Mouse (Mus musculus): ENCODE measurements around the gene Syn2. TPM values are rescaled to one million over a fixed set of nuclear protein-coding genes. Genes with fewer than 3 reads are reported as not detected.

The Syn2 gene
- polyA plus RNA-seq, 1 experiment: 11.9 TPM

DNA sequence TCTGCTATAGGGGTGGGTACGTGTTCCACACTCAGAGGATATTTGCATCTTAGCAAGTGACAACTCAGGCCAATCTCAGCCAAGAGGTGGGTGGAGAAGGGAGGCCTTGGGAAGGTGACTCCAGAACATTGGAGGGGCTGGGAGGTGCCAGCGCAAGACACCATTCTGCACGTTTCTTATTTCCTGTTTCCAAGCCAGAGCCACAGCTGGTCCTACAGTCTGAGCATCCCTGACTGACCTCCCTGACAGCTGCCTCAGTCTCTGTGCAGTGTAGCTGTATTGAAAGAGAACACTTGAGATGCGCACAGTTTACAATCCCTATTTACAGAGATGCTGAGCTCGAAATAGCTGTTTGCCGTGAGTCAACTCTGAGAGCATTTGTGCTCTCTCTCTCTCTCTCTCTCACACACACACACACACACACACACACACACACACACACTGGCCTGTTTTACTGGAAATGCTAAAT is 187.2 kb downstream of the Syn2 start:
- no peak for TF ChIP-seq POLR2A (IDR thresholded peaks at IDR 0.05; ENCODE audit: low read depth, low read length)
- TF ChIP-seq CTCF (conservative IDR thresholded peaks at IDR 0.05; ENCODE audit: insufficient read depth, insufficient read length, low read depth, low read length): no peak
- H3K4me1 ChIP-seq (ENCODE audit: control insufficient read depth, insufficient read depth, low read length): no peaks in the 10 kb centered on the region
- no peak overlapping the region for H3K27ac ChIP-seq (ENCODE audit: insufficient read depth, low read depth, low read length)
- WGBS: 64% methylated on average over 6 of the region's 6 CpGs
- DNase-seq: no peak
- H3K4me3 ChIP-seq (ENCODE audit: insufficient read depth, low read depth, low read length): no peak overlapping the region
- no peaks in the 10 kb centered on the region; the same call in 1 of the 2 replicates for H3K27me3 ChIP-seq (replicated peaks; ENCODE audit: control insufficient read depth, insufficient read depth, low read length)
- no peaks in the 10 kb centered on the region for H3K36me3 ChIP-seq (ENCODE audit: control insufficient read depth, insufficient read depth, low read length)

DNA sequence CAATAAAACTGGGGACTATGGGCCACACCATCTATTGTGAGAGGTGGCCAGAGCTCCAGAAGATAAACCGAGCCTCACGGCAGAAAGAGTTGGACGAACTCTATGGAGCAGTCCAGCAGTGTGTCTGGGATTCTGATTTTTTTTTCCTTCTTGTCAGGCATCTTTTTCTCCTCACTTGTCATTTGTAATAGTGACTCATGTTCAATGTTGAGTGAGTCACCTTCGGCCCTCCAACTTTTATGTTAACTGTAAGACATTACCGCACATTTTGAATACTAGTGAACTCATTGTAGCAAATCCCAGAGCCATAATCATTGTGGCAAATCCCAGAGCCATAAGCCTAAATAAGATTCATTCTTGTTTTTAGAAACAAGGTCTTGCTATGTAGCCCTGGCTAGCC is 188.3 kb downstream of the Syn2 start:
- WGBS: 90% methylated on average over 5 of the region's 5 CpGs
- TF ChIP-seq CTCF (conservative IDR thresholded peaks at IDR 0.05; ENCODE audit: insufficient read depth, insufficient read length, low read depth, low read length) (no peak), POLR2A (IDR thresholded peaks at IDR 0.05; ENCODE audit: low read depth, low read length) (no peak)
- DNase-seq: no peak
- H3K4me1 ChIP-seq (ENCODE audit: control insufficient read depth, insufficient read depth, low read length): no peaks in the 10 kb centered on the region
- no peaks in the 10 kb centered on the region; the same call in 1 of the 2 replicates for H3K27me3 ChIP-seq (replicated peaks; ENCODE audit: control insufficient read depth, insufficient read depth, low read length)
- H3K4me3 ChIP-seq (ENCODE audit: insufficient read depth, low read depth, low read length): no peak overlapping the region
- H3K36me3 ChIP-seq (ENCODE audit: control insufficient read depth, insufficient read depth, low read length): no peaks in the 10 kb centered on the region
- no peak overlapping the region for H3K27ac ChIP-seq (ENCODE audit: insufficient read depth, low read depth, low read length)

DNA sequence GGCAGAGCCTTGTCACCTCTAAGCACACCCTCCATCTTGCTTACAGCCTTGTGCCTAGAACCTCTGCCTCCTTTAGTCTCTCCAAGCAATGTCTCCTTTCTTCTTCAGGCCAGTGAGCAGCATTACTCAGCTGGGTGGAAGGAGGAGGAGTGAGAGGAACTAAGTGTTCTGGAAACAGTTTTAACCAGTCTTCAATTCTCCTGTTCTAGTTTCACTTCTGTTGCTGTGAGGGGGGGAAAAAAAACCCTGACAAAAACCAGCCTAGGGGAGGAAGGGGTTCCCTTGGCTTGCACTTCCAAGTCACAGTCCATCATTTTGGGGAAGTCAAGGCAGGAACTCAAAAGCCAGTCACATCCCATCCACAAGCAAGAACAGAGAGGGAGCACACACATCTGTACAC is 196.3 kb downstream of the Syn2 start:
- no peak overlapping the region for H3K4me3 ChIP-seq (ENCODE audit: insufficient read depth, low read depth, low read length)
- no peaks in the 10 kb centered on the region for H3K27me3 ChIP-seq (replicated peaks; ENCODE audit: control insufficient read depth, insufficient read depth, low read length)
- H3K27ac ChIP-seq (ENCODE audit: insufficient read depth, low read depth, low read length): no peak overlapping the region
- H3K36me3 ChIP-seq (ENCODE audit: control insufficient read depth, insufficient read depth, low read length): no peaks in the 10 kb centered on the region
- no peaks in the 10 kb centered on the region for H3K4me1 ChIP-seq (ENCODE audit: control insufficient read depth, insufficient read depth, low read length)
- TF ChIP-seq POLR2A (IDR thresholded peaks at IDR 0.05; ENCODE audit: low read depth, low read length) (no peak), CTCF (conservative IDR thresholded peaks at IDR 0.05; ENCODE audit: insufficient read depth, insufficient read length, low read depth, low read length) (no peak)
- DNase-seq: peak; percentile 8

Other genes starting within 250 kb of the Syn2 start
- 60.5 and 66.6 TPM in 2 replicates for gene Vgll4, start 164.9 kb upstream of the Syn2 start, polyA plus RNA-seq (2012; rRNA removed)
- 28.4 and 33.0 TPM in 2 replicates for gene Tamm41, start 97.0 kb upstream of the Syn2 start, polyA plus RNA-seq (2012; rRNA removed)
- not detected in 2 replicates for gene Gm17482, start 92.4 kb downstream of the Syn2 start, polyA plus RNA-seq (2012; rRNA removed)
- gene Timp4, start 117.3 kb downstream of the Syn2 start, polyA plus RNA-seq (2012; rRNA removed): 1.2 and 1.9 TPM in 2 replicates
- gene Pparg, start 226.0 kb downstream of the Syn2 start, polyA plus RNA-seq (2012; rRNA removed): 12.8 and 13.5 TPM in 2 replicates